Mouse (Mus musculus) retina, postnatal 7 days (tissue): Measurements from ENCODE around the gene Gm42957.
"Not testable (repeated sequence)": the region's sequence is repeated elsewhere in the genome, so short reads cannot be mapped to it uniquely, and the experiment has no call there.

ENCODE experiments used
- DNase-seq: peaks from one replicate; pipeline ENCODE4 v3.0.0-alpha.2; 2012; ENCODE audit warnings: low read depth, low spot score

The Gm42957 gene

GRCm38 (mm10) chr3:96675171-96675570 lies 39.9 kb downstream of the Gm42957 start:
- no peak for DNase-seq

GRCm38 (mm10) chr3:96675690-96676089 lies 40.4 kb downstream of the Gm42957 start:
- no peak for DNase-seq

DNA sequence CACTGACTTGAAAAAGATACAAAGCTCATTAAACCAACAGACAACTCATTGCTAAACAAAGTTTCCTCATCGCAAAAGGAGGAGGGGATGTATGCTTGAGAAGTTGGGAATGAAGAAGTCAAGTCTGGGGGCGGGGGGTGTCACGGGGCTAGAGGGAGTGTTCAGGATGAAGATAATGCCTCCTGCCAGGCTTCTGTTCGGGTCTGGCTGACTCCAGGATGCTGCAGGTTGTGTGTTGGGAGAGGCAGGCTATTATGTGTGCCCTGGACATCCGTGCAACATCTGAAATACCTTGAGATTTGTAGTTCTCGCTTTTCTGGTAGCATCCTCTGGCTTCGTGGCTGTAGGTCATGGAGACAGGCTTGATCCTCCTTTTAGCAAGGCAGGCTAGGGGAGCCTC lies 43.2 kb downstream of the Gm42957 start:
- DNase-seq, result no peak

DNA sequence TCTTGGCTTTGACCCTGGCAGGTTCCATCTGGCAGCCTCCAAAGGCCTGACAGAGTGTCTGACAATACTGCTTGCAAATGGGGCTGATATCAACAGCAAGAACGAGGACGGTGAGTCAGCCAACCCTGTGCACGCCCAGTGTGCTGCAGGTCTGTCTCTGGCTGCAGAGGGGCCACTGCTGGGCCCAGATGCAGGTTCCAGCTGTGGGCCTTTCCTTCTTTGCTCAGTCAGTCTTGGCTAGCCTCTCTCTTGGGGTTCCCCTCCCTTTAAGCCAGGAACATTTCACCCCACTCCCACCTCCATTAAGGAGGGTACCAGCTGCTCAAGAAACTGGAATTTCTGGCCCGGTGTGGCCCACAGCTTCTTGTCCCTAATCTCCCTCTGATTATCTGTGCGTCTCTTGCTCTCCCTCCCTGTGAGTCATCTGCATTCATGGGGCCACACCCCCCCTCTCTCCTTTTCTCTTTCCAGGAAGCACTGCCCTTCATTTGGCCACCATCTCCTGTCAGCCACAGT lies 43.9 kb downstream of the Gm42957 start:
- DNase-seq, result no peak

DNA sequence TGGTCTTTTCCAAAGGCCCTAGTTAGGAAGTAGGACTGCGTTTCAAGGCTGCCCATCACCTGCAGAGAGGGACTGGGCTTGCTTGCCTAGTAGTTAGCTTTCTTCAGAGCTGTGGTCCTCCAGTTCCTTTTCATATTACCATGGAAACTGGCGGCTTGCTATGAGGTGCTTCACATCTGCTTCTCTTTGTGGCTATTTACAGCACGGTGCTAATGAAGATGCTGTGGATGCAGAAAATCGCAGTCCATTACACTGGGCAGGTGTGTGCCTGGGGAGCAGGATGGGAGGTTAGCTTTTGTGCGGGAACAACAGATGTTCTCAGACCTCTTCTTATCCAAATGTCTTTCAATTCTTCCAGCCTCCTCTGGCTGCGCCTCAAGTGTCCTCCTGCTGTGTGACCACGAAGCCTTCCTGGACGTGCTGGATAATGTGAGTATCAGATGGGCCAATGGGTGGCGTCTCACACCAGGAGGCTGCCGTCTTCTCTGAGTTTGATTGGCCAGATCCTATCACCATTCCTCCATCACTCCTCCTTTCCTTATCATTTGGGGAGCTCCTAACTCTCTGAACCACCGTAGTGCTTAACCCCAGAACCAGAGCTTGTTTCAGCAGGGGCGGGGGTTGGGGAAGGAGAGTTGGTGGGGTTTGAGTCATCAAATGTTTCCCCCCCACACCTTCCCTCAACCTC lies 45.1 kb downstream of the Gm42957 start:
- DNase-seq, result no peak

DNA sequence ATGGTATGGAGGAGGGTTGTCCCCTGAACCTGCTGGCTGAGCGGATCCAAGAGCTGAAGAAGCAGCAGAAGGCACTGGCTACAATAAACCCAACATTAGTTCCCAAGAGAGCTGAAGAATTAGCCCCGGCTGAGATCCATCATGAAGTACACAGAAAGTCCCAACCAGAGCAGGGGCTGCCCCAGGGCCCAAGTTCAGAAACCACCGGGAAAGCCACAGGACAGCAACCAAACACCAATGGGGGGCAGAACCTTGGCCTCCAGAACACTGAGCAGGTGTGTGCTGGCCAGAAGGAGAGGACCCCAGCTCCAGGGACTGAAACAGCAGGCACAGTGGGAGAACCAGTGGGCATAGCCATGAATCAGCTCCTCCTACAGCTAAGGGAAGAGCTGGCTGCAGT lies 48.2 kb downstream of the Gm42957 start:
- DNase-seq, result no peak

- DNase-seq, result no peak
These were observed 49.0 kb downstream of the Gm42957 start for GRCm38 (mm10) chr3:96684151-96684821.

DNA sequence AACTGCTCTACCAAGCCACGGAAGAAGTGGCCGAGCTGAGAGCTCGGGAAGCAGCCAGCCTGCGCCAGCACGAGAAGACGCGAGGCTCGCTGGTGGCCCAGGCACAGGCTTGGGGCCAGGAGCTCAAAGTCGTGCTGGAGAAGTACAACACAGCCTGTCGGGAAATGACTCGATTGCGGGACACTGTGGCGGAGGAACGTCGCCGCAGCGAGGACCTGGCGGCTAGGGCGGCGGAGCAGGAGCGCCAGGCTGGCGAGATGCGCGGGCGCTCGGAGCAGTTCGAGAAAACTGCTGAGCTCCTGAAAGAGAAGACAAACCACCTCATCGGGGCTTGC lies 49.5 kb downstream of the Gm42957 start:
- no peak for DNase-seq

GRCm38 (mm10) chr3:96686057-96686456 lies 50.8 kb downstream of the Gm42957 start:
- not testable (repeated sequence) for DNase-seq

GRCm38 (mm10) chr3:96688854-96689253 lies 53.6 kb downstream of the Gm42957 start:
- DNase-seq, result no peak

GRCm38 (mm10) chr3:96690298-96690697 lies 55.0 kb downstream of the Gm42957 start:
- no peak for DNase-seq

DNA sequence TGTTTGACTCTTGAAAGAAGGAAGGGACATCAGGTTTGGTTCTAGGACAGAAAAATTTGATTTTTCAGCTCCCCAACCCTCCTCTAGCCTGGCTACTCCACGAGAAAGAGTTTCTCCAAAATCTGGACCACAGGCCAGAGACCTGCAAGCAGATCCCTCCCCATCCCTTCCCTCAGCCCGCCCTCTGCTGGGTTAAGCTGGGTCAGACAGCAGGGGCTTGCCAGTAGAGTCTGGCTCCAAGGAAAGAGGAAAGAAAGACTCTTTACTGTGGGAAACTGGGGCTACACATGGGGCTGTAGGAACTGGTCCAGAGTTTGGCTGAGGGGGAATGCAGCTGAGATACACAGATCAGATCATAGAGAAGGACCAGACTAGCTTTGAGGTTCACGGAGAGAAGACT lies 57.2 kb downstream of the Gm42957 start:
- no peak for DNase-seq

GRCm38 (mm10) chr3:96693579-96693978 lies 58.3 kb downstream of the Gm42957 start:
- no peak for DNase-seq

DNA sequence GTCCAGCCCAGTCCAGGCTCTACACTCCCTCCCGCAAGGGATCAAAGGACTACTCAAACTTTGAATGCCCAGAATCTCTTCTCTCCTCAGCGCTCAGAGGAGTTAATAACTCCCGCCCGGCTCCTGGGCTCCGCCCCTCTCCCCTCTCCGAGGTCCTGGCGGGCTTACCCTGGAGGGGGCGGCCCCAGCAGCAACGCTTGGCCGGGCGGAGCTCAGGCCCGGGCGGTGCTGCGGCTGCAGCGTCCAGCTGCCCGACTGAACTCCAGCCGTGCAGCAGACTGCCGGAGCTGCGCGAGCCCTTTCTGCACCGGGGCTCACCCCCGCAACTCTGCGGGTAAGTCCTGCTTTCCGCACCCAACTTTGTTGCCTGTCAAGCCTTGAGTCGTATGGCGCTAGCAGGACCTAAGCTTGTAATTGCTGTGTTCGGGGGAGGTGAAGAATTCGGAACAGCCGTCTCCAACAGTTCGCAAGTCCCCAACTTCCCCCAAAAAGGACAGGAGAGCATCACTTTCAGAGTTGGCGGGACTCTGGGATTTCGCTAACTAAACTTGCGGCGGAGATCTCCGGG lies 61.0 kb downstream of the Gm42957 start, which contains the start of gene Pias3:
Pias3 (plus strand) TSS at position 187 of the 568 bp plus-strand sequence.
- DNase-seq, result peak; percentile 62

- DNase-seq, result peak; percentile 81
These were observed 61.8 kb downstream of the Gm42957 start for GRCm38 (mm10) chr3:96696766-96697732.

- DNase-seq, result peak; percentile 78
These were observed 63.9 kb downstream of the Gm42957 start for GRCm38 (mm10) chr3:96698993-96699690.

DNA sequence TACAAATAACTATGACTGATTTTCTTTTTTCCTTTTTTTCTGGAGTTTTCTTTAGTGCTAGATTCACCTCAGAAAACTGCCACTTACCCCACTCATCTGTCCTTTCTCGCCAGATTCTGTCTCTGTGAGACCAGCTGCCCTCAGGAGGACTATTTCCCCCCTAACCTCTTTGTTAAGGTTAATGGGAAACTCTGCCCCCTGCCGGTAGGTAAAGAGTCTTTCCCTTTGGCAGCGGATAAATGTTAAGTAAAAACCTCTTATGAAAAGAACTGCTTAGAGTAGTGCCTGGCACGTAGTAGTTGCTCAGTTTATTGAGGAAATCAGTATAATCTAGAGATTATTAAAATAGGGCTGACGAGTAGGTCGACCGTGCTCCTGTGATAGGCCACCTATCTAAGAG lies 65.1 kb downstream of the Gm42957 start:
- DNase-seq, result no peak

GRCm38 (mm10) chr3:96701003-96701402 lies 65.7 kb downstream of the Gm42957 start:
- DNase-seq, result no peak
